Mouse (Mus musculus) cerebellum, adult (tissue): ENCODE results near the gene Phb2.

Source experiments
- ATAC-seq: cut with Nextera tagmentation; 2 replicates; pipeline ENCODE4 v1.9.2; 2017; ENCODE audit warnings: mild to moderate bottlenecking, moderate library complexity, mixed read lengths; ENCODE audit not compliant: insufficient number of reproducible peaks, low FRiP score, low TSS enrichment

Gene Phb2

GRCm38 (mm10) chr6:124719354-124719978 lies 7.3 kb downstream of the Phb2 start:
- ATAC-seq, result no peak

- ATAC-seq, result no peak
Measured at GRCm38 (mm10) chr6:124720904-124721303, 8.8 kb downstream of the Phb2 start.

GRCm38 (mm10) chr6:124722876-124723473 lies 10.8 kb downstream of the Phb2 start:
- ATAC-seq, result no peak

GRCm38 (mm10) chr6:124723541-124723940 lies 11.4 kb downstream of the Phb2 start:
- ATAC-seq, result no peak

- ATAC-seq, result no peak
Measured at GRCm38 (mm10) chr6:124724472-124724871, 12.3 kb downstream of the Phb2 start.

GRCm38 (mm10) chr6:124728621-124729020 lies 16.5 kb downstream of the Phb2 start:
- ATAC-seq, result no peak

GRCm38 (mm10) chr6:124729850-124730705 lies 17.9 kb downstream of the Phb2 start:
- no peak for ATAC-seq

GRCm38 (mm10) chr6:124731038-124731437 lies 18.9 kb downstream of the Phb2 start:
- ATAC-seq, result no peak

GRCm38 (mm10) chr6:124732476-124733370 lies 20.6 kb downstream of the Phb2 start:
- ATAC-seq, result no peak

- ATAC-seq, result no peak
Measured at GRCm38 (mm10) chr6:124734417-124734816, 22.3 kb downstream of the Phb2 start.

- no peak for ATAC-seq
Measured at GRCm38 (mm10) chr6:124737040-124737439, 24.9 kb downstream of the Phb2 start.

- ATAC-seq, result no peak
Measured at GRCm38 (mm10) chr6:124738511-124739023, 26.4 kb downstream of the Phb2 start, which contains the start of gene Ptpn6. TSS of gene Ptpn6 (minus strand) at chr6:124738714.

GRCm38 (mm10) chr6:124739231-124739796 lies 27.2 kb downstream of the Phb2 start:
- no peak for ATAC-seq

- ATAC-seq, result peak; percentile 18; the same call in 1 of the 2 replicates
Measured at GRCm38 (mm10) chr6:124740211-124740887, 28.2 kb downstream of the Phb2 start.

GRCm38 (mm10) chr6:124740888-124741761 lies 29.0 kb downstream of the Phb2 start, which contains the start of gene Grcc10:
TSS of gene Grcc10 (minus strand) at chr6:124741374.
- ATAC-seq, result peak; percentile 33

GRCm38 (mm10) chr6:124741842-124742241 lies 29.7 kb downstream of the Phb2 start:
- no peak for ATAC-seq

GRCm38 (mm10) chr6:124742839-124743514 lies 30.8 kb downstream of the Phb2 start:
- ATAC-seq, result no peak

- no peak for ATAC-seq
Measured at GRCm38 (mm10) chr6:124743647-124744046, 31.5 kb downstream of the Phb2 start.
